Mouse (Mus musculus): ENCODE data around the gene Gm9008. TPM values are rescaled to one million over a fixed set of nuclear protein-coding genes. Genes with fewer than 3 reads are reported as not detected.
"Not testable (repeated sequence)": the region's sequence is repeated elsewhere in the genome, so short reads cannot be mapped to it uniquely, and the experiment has no call there.

Gene Gm9008
- total RNA-seq (2021) = 1 to 10 TPM in 1 of 2 experiments, under 1 TPM in 1; 0.79 to 1.0 TPM
- long read RNA-seq, experiment 1, partial matches to known transcripts = 0 of 1 reads
- long read RNA-seq, experiment 1, other reads (novel, unspliced or antisense) = 0 of 1 reads
- long read RNA-seq, experiment 2, partial matches to known transcripts = 0 of 1 reads
- long read RNA-seq, experiment 2, other reads (novel, unspliced or antisense) = 0 of 1 reads

GRCm38 (mm10) chr6:76497054-76497835 is at the start of gene Gm9008:
TSS of gene Gm9008 (minus strand) at chr6:76497784.
- not testable (repeated sequence) for DNase-seq

- no peak for DNase-seq
Observed at GRCm38 (mm10) chr6:76521975-76522641, 24.5 kb upstream of the Gm9008 start.

GRCm38 (mm10) chr6:76510200-76510599 is 12.6 kb upstream of the Gm9008 start:
- DNase-seq = no peak

- not testable (repeated sequence) for DNase-seq
Observed at GRCm38 (mm10) chr6:76496335-76496734, 1.2 kb downstream of the Gm9008 start.

- no peak for DNase-seq
Observed at GRCm38 (mm10) chr6:76468194-76468593, 29.4 kb downstream of the Gm9008 start.

All from gastrocnemius, postnatal 25 days (tissue).